Mouse (Mus musculus): ENCODE measurements around the gene Fam98a. TPM values are rescaled to one million over a fixed set of nuclear protein-coding genes. Genes with fewer than 3 reads are reported as not detected.

Gene Fam98a
- polyA plus RNA-seq, 1 experiment = 12.4 TPM

DNA sequence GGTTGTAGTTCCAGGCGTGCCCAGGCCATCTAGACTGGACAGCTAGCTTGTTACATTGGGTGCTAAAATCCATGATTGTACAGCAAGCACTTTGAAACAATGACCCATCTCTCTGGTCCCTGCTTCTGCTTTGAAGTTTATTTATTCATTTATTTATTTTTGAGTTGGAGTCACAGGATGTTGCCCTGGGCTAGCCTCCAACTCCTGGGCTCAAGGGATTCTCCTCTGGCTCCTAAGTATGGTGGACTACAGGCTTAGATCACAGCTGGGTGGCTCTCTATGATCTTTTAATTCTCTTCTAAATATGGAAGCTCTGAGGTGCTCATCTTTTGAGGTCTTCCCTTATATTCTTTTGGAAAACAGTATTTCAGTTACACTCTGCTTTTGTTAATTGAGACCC is 25.3 kb downstream of the Fam98a start:
- WGBS = 86% methylated on average over 1 of the region's 1 CpGs
- H3K4me1 ChIP-seq (ENCODE audit: control insufficient read depth, insufficient read depth, low read length) = peaks cover 10% of the 10 kb centered on the region
- DNase-seq = no peak
- TF ChIP-seq CTCF (IDR thresholded peaks at IDR 0.05; ENCODE audit: insufficient read depth, low read length) = no peak
- TF ChIP-seq POLR2A (IDR thresholded peaks at IDR 0.05; ENCODE audit: borderline replicate concordance, extremely low read depth, low read depth, low read length) = no peak
- no peak overlapping the region for H3K4me3 ChIP-seq (replicated peaks; ENCODE audit: extremely low read depth, low read depth, low read length)

DNA sequence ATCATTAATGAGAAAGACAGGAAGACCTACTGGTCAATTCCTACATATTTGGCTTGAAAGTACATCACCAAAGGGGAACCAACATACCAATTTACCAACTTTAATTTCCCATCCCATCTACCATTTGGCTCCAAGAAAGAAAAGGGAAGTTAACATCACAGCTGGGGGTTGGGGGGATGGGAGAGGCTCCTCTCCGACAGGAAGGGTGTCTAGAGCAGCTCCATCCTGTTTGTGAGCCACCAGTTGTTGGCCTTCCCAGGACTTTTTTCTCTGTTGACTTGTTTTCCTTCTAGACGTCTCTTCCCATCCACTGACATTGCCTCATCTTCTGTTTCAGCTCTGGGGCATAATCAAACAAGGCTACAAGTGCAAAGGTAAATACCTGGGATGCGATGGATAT is 27.9 kb downstream of the Fam98a start:
- Histone ChIP-seq H3K4me1 (ENCODE audit: control insufficient read depth, insufficient read depth, low read length) (peaks cover 10% of the 10 kb centered on the region), H3K4me3 (replicated peaks; ENCODE audit: extremely low read depth, low read depth, low read length) (no peak overlapping the region)
- 55% methylated on average over 3 of the region's 3 CpGs for WGBS
- TF ChIP-seq POLR2A (IDR thresholded peaks at IDR 0.05; ENCODE audit: borderline replicate concordance, extremely low read depth, low read depth, low read length) = no peak
- DNase-seq = no peak

GRCm38 (mm10) chr17:75522347-75523065 is 29.2 kb downstream of the Fam98a start:
- WGBS = 37% methylated on average over 9 of the region's 9 CpGs
- TF ChIP-seq CTCF (IDR thresholded peaks at IDR 0.05; ENCODE audit: insufficient read depth, low read length) (no peak), POLR2A (IDR thresholded peaks at IDR 0.05; ENCODE audit: borderline replicate concordance, extremely low read depth, low read depth, low read length) (no peak)
- Histone ChIP-seq H3K4me1 (ENCODE audit: control insufficient read depth, insufficient read depth, low read length) (peaks cover 10% of the 10 kb centered on the region), H3K4me3 (replicated peaks; ENCODE audit: extremely low read depth, low read depth, low read length) (no peak overlapping the region)
- no peak for DNase-seq

- TF ChIP-seq POLR2A (IDR thresholded peaks at IDR 0.05; ENCODE audit: borderline replicate concordance, extremely low read depth, low read depth, low read length) (no peak), CTCF (IDR thresholded peaks at IDR 0.05; ENCODE audit: insufficient read depth, low read length) (no peak)
- Histone ChIP-seq H3K4me3 (replicated peaks; ENCODE audit: extremely low read depth, low read depth, low read length) (no peak overlapping the region), H3K4me1 (ENCODE audit: control insufficient read depth, insufficient read depth, low read length) (peaks cover 10% of the 10 kb centered on the region)
- 69% methylated on average over 6 of the region's 6 CpGs for WGBS
- no peak for DNase-seq
Observed at GRCm38 (mm10) chr17:75521236-75521842, 30.4 kb downstream of the Fam98a start.

- no peak for DNase-seq
- no peak overlapping the region for H3K4me3 ChIP-seq (replicated peaks; ENCODE audit: extremely low read depth, low read depth, low read length)
- peaks cover 10% of the 10 kb centered on the region for H3K4me1 ChIP-seq (ENCODE audit: control insufficient read depth, insufficient read depth, low read length)
- TF ChIP-seq POLR2A (IDR thresholded peaks at IDR 0.05; ENCODE audit: borderline replicate concordance, extremely low read depth, low read depth, low read length) (no peak), CTCF (IDR thresholded peaks at IDR 0.05; ENCODE audit: insufficient read depth, low read length) (no peak)
- WGBS = 55% methylated on average over 8 of the region's 8 CpGs
Observed at GRCm38 (mm10) chr17:75519239-75519900, 32.4 kb downstream of the Fam98a start.

DNA sequence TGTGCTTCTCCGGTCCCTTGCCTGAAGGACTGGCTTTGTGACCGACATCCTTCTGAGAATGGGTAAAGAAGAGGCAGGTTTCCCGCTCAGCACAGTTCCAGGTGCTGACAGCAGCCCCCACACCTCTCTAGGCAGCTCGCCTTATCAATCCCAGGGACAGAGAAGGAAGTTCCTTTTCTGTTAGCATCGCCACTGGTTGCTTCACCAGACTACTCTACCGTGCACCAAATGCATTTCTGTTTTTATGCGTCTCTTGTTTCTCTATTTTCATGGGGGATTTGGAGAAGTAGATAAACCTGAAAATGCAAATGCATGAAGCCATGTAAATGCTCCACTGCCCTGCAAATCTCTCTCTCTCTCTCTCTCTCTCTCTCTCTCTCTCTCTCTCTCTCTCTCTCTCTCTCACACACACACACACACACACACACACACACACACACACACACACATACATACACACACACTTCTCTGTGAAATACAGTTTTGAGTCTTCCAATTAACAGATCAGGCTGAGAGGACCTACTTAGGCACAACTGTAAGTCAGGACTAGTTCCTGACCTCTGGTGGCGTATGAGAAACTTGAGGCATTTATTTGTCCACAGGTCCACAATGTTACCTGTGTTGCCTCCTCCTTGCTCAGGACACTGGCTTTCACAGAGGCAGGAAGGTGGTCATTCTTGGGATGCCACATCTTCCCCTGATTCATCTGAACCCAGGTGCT is 33.4 kb downstream of the Fam98a start:
- Histone ChIP-seq H3K4me1 (ENCODE audit: control insufficient read depth, insufficient read depth, low read length) (peaks cover 7% of the 10 kb centered on the region), H3K4me3 (replicated peaks; ENCODE audit: extremely low read depth, low read depth, low read length) (no peak overlapping the region)
- 59% methylated on average over 8 of the region's 8 CpGs for WGBS
- no peak for TF ChIP-seq CTCF (IDR thresholded peaks at IDR 0.05; ENCODE audit: insufficient read depth, low read length)
- no peak for TF ChIP-seq POLR2A (IDR thresholded peaks at IDR 0.05; ENCODE audit: borderline replicate concordance, extremely low read depth, low read depth, low read length)
- DNase-seq = no peak

DNA sequence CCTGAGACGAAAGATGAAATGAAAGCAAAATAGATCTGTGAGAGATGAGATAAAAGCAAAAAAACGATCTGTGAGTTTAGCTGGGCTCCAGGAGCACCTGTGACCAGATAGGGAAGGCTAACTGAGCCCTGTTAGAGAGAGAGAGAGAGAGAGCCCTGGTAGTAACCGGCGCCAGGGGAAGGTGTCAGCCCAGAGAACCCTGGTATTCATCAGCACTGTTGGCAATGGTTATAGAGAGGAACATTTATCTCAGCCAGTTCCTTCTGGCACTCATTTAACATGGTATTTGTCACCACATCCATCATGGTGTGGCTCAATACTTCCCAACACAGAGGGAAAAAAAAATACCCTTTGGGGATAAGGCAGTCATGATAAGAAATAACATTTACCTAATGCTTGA is 35.2 kb downstream of the Fam98a start:
- peak overlapping the region; percentile 9 for H3K4me3 ChIP-seq (replicated peaks; ENCODE audit: extremely low read depth, low read depth, low read length)
- no peaks in the 10 kb centered on the region for H3K4me1 ChIP-seq (ENCODE audit: control insufficient read depth, insufficient read depth, low read length)
- 49% methylated on average over 4 of the region's 4 CpGs for WGBS
- no peak for DNase-seq
- TF ChIP-seq CTCF (IDR thresholded peaks at IDR 0.05; ENCODE audit: insufficient read depth, low read length) = no peak
- no peak for TF ChIP-seq POLR2A (IDR thresholded peaks at IDR 0.05; ENCODE audit: borderline replicate concordance, extremely low read depth, low read depth, low read length)

DNA sequence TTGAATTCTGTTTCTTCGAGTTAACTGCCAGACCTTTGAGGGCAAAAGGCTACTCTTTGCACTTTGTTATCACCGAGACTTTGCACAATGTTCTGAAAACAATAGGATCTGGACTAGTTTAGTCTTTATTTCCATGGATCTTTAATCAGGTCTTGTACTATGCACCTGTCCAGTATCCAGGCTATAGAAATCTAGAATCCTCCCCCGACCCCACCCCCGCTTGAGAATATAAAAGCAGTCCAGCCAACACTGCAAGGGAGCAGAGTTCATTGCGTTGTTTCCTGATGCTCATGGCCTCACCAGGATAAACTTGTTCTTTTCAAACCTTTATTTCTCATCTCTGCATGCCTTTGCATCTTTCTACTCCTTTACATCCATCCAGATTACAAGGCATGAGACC is 42.5 kb downstream of the Fam98a start:
- no peaks in the 10 kb centered on the region for H3K4me1 ChIP-seq (ENCODE audit: control insufficient read depth, insufficient read depth, low read length)
- no peak for TF ChIP-seq POLR2A (IDR thresholded peaks at IDR 0.05; ENCODE audit: borderline replicate concordance, extremely low read depth, low read depth, low read length)
- no peak for TF ChIP-seq CTCF (IDR thresholded peaks at IDR 0.05; ENCODE audit: insufficient read depth, low read length)
- WGBS = 91% methylated on average over 5 of the region's 5 CpGs
- no peak for DNase-seq
- H3K4me3 ChIP-seq (replicated peaks; ENCODE audit: extremely low read depth, low read depth, low read length) = no peak overlapping the region
